Mouse (Mus musculus) large intestine, adult 2 months (tissue): ENCODE data around the gene Dbr1. TPM values are rescaled to one million over a fixed set of nuclear protein-coding genes. Genes with fewer than 3 reads are reported as not detected.
"Not testable (repeated sequence)": the region's sequence is repeated elsewhere in the genome, so short reads cannot be mapped to it uniquely, and the experiment has no call there.

Source experiments
- DNase-seq: peaks from one replicate; pipeline ENCODE4 v3.0.0-alpha.2; 2012; ENCODE audit warnings: low read depth, low spot score
- WGBS: fragments of 180-500 bp; shearing (Covaris S2); methylation state at CpG from one replicate; pipeline ENCODE4 v1.1.7; 2018; 5-methylcytosine and 5-hydroxymethylcytosine counted together
- polyA plus RNA-seq: library from polyadenylated mRNA; depleted of rRNA; stranded (reverse); fragments of >200 nt; gene quantifications from 2 replicates; pipeline ENCODE4 v1.2.3, GENCODE M21; 2012; rRNA removed

The Dbr1 gene
- polyA plus RNA-seq, result 6.0 and 9.3 TPM in 2 replicates

DNA sequence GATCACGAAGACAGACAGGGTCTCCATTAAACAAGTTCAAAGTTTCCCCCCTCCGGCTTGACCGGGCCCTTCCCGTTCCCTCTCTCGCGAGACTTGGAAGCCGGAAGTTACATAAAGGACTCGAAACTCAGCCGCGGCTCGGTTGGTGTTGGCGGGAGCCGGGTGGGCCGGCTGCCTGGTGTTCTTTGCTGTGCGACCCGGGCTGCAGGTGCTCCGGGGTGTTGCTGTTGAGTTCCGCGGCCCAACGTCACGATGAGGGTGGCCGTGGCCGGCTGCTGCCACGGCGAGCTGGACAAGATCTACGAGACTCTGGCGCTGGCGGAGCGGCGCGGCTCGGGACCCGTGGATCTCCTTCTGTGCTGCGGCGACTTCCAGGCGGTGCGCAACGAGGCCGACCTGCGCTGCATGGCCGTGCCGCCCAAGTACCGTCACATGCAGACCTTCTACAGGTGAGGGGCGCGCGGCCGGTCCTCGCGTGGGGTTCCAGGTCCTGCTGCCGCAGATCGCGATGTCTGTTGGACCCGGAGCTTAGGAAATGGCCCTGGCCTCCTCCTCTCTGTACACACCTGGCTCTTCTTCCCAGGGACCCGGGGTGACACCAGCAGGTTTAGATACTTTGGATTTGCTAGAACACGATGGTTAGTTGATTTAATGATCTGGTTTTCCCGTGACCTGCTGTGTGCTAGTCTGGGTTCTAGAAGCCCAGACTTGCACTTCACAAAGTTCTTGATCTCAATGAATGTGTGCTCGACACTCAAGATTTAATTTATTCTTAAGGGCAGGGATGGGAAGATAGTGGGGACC, at the start of gene Dbr1:
Gene Dbr1, plus strand, starts transcription at position 123 of the 804 bp plus-strand sequence.
- DNase-seq, result peak; percentile 88
- 1% methylated on average over 57 of the region's 57 CpGs for WGBS

DNA sequence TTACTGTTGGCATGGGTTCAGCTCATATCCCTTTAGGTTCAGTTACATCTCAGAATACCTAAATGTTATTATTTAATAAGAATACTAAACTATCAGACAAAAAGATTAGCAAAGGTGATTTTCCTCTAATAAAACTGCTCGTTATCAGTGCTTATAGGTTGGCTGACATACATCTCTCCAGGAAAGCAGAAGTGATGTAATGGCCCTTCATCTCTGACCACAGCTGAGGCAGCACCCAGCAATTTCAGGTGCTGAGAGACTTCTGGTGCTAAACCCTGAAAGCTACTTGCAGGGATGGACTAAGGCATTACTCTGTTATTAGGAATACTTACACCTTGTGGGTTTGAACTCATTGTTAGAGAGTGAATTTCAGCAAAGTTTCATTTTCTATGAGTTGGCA, 43.7 kb upstream of the Dbr1 start:
- DNase-seq, result no peak
- 81% methylated on average over 1 of the region's 1 CpGs for WGBS

DNA sequence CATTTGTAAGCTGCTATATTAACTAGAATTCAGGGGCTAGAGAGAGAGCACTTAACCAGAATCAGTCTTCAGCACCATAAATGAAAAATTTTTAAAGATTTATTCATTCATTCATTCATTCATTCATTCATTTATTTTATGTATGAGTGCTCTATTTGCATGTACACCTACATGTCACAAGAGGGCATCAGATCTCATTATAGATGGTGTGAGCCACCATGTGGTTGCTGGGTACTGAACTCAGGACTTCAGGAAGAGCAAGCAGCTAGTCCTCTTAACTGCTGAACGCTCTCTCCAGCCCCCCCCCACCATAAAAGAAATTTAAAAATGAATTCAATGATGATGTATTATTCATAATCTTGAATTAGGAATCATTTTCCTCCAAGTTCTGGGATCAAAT, 29.3 kb upstream of the Dbr1 start:
- 100% methylated on average over 1 of the region's 1 CpGs for WGBS
- no peak for DNase-seq

DNA sequence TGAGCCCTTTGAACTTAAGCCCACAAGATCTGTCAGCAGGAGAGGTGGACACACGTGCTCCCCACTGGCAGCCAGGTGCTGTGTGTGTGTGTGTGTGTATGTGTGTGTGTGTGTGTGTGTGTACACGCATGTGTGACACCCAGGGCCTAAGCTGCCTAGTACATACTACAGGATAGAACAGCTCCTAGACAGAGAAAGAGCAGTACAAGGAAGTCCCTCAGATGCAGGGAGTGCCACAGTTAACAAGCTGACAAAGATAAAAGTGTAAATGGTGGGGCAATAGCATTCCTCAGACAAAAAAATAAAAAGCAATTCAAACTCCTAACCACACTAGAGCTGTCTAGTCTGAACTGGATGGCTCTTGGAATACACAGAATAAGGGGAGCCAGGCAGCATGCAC, 23.5 kb upstream of the Dbr1 start:
- WGBS, result 33% methylated on average over 2 of the region's 2 CpGs
- peak; percentile 53 for DNase-seq

DNA sequence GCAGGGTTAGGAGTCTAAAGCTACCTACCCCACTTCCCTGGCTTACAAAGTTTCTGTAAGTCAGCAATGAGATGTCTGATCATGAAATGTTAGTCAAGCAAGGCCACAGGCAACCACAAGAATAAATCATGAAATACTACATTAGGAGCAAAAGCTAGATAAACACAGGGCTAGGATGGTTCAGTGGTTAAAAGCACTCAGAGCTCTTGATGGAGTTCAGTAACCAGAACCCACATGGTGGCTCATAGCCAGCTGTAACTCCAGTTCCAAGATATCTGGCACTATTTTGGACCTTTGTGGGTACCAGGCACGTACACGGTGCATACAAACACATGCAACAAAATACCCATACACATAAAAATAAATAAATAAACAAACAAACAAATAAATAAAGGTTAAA, 22.6 kb upstream of the Dbr1 start:
- 75% methylated on average over 2 of the region's 2 CpGs for WGBS
- no peak for DNase-seq

DNA sequence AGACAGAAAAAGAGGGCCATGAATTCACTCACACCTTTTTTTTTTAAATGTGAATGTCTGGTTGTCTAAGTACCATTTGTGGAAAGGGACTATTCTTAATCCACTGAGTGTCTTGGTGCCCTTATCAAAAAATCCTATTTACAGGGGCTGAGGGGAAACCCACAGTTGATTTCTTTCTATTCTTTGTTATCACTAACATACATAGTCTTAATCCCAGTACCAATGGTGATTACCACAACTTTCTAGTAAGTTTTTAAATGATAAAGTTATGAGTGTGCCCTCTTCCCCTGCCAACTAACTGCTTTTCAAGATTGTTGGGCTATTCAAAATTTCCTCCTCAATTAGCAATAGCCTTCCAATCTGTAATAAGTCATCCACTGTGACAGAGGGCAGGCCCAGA, 21.5 kb upstream of the Dbr1 start:
- no peak for DNase-seq

DNA sequence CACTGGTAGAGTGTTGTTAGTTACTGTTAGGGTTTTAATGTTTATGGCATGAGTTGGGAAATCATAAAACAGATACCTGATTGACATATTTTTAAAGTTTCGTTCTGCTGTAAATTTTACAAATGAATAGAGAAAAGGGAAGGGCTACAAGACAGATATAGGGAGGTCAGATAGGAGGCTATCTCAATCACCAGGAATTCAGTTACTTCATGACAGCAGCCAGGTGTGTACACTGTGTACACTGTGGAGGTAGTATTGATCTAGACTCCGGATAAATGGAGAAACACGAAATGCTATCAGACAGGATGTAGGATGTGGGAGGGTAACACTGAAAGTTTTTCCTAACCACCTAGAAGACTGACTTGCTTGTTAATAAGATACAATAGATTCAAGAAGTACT, 20.3 kb upstream of the Dbr1 start:
- 60% methylated on average over 3 of the region's 3 CpGs for WGBS
- DNase-seq, result no peak

DNA sequence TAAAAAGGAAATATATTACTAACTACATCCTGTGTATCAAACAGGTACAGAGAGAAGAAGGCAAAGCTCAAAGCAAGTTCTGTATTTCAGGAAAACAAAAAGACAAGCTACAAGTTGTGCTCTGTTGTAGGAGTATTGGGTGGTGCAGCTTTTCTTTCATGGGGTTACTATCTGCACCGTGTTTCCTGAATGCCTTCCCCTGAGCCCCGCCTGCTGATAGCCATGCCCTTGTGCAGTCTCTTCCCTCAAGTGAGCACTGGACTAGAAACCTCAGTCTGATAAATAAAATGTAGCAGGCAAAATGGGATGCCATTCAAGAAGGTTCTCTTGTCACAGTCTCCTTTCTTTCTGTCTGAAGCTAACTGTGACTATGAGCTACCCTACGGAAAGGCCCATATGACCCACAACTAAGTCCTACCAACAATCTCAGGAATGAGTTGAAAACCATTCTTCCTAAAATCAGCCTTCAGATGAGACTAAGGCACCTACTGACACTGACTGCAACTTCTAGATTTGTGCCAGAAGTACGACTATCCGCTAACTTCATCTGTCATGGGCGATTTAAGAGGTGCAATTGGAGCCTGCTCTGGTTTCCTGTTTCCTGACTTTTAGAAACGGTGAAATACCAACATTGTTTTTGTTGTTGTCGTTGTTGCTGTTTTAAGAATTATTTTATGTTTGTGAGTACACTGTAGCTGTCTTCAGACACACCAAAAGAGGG, 17.9 kb upstream of the Dbr1 start:
- 71% methylated on average over 8 of the region's 8 CpGs for WGBS
- no peak for DNase-seq

DNA sequence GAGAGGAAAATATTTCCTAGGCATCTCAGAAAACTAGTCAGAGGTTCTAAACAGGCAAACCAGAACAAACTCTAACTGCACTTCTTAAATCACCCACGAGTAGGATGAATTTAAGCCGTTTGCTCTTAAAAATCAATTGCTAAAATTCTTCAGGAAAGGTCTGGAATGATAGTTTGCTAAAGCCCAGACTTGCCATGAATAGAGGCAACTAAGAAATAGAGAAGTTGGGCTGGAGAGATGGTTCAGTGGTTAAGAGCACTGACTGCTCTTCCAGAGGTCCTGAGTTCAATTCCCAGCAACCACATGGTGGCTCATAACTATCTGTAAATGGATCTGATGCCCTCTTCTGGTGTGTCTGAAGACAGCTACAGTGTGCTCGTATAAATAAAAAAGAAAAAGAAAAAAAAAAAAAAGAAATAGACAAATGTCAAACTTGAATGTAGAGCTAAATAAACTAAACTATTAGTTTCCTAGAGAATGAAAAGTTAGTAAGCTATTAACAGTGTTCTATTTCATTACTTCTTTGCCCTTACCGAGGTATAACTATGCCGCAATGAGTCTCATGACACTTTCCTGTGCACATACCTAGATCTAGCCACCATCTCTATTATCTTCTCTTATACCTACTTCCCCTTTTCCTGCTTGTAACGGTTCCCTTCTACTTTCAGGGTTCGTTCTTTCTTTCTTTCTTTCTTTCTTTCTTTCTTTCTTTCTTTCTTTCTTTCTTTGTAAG, 16.6 kb upstream of the Dbr1 start:
- WGBS, result 84% methylated on average over 7 of the region's 7 CpGs
- DNase-seq, result no peak

DNA sequence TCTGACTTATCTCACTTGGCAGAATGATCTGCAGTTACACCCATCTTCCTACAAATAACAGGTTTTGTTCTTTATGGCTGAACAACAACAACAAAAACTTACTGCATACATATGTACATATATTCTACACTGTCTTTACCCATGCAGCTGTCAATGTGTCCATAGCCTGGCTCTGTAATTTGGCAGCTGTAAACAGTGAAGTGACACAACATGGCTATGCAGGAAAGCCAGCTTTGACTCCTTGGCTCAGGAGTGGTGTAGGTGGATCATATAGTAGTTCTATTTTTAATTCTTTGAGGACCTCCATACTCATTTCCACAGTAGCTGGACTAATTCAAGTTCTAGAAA, 16.1 kb upstream of the Dbr1 start:
- DNase-seq, result no peak

DNA sequence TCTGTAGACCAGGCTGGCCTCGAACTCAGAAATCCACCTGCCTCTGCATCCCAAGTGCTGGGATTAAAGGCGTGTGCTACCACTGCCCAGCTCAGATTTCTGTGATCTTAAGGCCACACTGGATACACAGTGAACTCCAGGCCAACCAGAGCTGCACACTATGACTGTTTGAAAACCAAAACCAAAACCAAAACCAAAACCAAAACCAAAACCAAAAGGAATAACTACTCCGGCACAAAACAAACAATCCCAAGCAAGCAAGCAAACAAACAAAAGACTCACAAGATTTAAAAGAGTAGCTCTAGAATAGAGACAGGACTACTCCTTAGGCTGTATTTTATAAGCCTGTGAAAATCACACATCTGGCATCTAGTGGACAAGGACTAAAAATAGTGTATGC, 15.2 kb upstream of the Dbr1 start:
- 74% methylated on average over 3 of the region's 3 CpGs for WGBS
- DNase-seq, result no peak

DNA sequence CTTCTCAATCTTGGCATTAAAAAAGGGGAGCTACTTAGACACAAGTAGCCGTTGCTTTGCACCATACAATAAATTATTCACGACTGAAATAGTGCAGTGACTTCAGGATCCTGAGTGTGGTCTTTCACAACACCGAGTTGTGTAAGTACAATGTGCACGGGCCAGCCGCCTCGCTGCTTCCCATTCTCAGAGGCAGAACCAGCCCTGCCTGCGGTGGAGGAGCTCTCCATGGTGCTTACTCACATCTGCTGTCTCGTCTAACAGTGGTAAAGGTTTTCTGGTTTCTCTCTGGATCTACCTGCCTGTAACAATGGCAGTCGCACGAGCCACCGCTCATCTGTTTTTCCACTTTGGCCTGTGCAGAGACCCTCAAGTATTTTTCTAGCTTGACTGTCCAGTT, 11.9 kb upstream of the Dbr1 start:
- 12% methylated on average over 11 of the region's 11 CpGs for WGBS
- no peak for DNase-seq

DNA sequence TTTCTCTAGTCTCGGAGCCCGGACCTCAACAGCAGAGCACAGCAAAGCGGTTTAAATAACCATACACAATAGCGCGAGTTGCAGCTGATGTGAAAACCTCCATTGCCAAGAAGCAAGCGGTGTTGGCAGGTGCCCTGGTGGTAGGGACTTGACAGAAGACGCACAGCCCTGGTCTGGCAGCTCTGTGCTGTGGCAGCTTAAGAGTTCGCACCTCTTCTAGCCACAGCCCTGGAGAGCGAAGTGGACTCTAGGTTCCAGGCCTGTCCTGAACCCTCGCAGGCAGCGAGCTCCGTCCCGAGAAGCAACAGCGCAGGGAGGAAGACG, 7.6 kb upstream of the Dbr1 start:
- no peak for DNase-seq
- 0% methylated on average over 15 of the region's 15 CpGs for WGBS

DNA sequence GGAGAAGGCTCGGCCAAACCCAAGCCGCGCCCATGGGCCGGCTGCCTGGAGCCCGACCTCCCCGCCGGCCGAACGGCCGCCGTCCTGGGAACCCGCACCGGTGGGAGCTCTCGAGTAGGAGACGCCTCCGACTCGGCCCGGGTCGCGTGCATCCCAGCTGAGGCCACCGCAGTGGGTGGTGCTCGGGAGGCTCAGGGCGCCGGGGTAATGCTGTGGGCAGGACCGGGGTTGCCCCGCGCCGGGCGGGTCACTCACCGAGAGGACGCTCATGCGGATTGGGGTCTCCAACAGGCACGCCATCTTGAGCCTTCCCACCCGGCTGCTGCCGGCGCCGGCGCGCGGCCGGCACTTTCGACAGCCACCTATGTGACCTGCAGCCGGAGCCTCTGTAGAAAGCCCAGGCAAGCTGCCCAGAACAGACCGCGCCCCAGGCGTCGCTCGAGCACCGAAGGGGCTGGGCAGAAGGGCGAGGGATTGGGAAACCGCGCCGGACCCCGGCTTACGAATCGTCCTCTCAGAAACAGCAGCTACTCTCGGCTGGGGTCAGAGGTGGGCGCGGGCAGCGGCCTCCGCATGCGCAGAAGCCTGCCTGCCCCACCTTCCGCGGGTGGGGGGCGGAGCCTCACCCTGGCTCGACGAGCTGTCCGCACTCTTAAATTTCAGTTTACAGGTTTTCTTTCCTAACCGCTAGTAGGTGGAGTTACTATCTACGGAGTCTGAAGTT, 7.1 kb upstream of the Dbr1 start, which contains the start of gene Armc8:
Gene Armc8, minus strand, starts transcription at position 553 of the 724 bp plus-strand sequence.
- peak; percentile 67 for DNase-seq
- under 1% methylated on average over 70 of the region's 70 CpGs for WGBS

DNA sequence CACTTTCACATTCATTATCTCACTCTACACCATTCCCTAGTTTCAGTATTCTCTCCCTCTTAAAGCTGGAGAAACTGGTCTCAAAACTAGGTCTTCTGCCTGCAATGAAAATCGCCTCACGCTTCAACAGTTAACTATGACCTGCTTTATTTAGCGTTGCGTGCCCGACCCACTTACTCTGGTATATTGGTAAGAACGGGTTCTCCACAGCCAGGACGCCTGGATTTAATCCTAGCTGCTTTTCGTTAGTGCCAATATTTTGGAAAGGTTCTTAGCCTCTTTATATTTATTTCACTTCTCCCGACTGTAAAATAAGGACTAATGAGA, 6.6 kb upstream of the Dbr1 start:
- WGBS, result under 1% methylated on average over 9 of the region's 9 CpGs
- no peak for DNase-seq

DNA sequence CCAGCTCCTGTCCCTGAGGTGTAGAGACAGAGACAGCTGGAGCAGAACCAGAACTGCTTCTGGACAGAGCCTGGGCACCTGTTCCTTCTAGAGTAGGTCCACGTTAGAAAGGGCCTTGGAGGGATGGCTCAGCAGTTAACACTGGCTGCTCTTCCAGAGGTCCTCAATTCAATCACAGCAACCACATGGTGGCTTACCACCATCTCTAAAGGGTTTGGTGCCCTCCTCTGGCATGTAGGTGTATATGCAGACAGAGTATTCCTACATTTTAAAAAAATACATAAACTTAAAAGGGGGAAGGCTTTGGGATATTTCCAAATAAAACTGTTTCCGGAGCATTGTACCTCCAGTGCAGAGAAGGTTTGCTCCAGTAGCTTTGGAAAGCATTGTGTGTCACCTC, 5.1 kb downstream of the Dbr1 start:
- WGBS, result 13% methylated on average over 2 of the region's 2 CpGs
- DNase-seq, result no peak

DNA sequence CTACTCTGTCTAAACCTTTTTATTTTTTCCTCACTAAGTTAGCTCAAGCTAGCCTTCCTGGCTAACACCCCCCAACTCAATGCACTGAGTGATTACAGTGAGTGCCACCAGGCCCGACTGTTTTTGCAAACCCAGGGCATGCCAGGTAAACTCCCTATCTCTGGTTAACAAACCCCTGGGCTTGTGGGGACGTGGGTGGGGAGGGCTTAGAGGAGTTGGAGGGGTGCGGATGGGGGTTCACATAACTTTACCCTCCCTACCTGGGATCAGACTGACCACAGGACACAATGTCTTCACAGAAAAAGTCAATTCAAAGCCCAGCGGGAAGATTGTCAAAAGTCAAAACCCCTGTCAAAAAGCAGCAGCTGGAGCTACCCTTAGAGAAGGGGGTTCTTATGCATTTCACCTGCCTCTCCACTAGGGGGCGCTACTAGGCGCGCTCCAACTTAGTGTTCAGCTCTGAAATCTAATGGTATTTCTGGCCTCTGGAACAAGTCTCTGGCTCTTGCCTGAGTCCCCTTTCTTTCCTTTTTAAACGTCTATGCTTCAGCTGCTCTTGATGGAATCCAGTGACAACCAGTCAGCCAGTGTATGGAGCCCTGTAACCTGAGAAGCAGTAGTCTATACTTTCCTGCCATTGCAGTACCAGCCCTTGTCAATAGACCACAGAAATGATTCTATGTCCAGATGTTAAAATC, 12.1 kb downstream of the Dbr1 start:
- WGBS, result 28% methylated on average over 8 of the region's 8 CpGs
- no peak for DNase-seq

DNA sequence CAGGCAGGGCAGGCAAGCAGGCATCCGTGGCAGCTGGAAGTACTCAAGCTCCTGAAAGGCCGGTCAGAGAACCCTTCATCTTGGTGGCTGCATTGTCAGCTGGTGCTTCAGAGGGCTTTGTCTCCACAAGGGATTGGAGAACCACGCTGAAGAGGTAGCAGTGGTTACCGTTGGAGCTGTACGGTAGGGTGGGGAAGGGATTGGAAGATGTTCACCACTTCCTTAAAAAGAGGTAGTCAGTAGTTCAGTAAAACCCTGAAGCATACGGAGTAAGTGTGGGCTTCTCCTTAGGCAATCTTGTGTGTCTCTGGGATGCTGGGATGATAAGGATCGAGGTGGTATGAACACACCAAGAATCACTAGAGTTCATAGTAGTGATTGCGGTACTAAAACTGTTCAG, 15.5 kb downstream of the Dbr1 start:
- DNase-seq, result no peak
- 66% methylated on average over 8 of the region's 8 CpGs for WGBS

DNA sequence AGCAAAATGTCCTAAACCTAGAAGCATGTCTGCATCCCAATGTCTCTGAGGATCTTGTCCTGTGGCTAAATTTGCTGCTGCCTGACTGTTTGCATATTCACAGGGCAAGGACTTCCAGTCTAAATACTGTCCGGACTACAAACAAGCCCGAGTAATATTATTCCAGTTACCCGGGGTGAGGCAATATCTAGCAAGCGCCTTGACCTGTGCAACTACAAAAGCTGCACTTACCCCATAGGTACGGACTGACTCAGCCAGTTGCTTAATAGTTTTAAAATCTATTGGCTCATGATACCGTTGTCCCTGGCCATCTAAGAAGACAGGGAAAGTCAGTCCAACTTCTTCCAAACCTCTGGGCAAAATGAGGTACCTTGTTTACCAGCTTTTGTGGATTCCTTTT, 23.5 kb downstream of the Dbr1 start:
- 91% methylated on average over 6 of the region's 6 CpGs for WGBS
- DNase-seq, result not testable (repeated sequence)

DNA sequence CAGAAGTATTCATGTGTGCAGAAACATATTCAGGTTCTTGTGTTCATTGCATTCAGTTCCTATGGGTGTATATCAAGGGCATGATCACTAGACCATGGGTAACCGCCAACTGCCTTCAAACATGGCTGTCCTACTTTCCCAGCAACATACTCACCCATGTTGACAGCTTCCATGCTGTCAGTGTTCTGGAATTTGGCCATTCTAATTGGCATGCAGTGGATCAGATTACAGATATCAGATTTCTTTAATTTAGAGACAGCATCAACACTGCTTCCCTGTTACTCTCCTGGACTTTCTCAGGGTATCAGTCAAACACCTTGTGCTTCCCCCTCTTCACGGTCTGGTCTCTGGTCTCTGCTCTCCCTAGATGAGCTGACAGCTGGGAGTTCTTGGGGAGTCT, 28.0 kb downstream of the Dbr1 start:
- DNase-seq, result no peak
- 77% methylated on average over 2 of the region's 2 CpGs for WGBS
